Mouse (Mus musculus) erythroblast, embryonic 14.5 days (primary cell): ENCODE measurements around the gene Ubxn1. TPM values are rescaled to one million over a fixed set of nuclear protein-coding genes. Genes with fewer than 3 reads are reported as not detected.
"Not testable (repeated sequence)": the region's sequence is repeated elsewhere in the genome, so short reads cannot be mapped to it uniquely, and the experiment has no call there.

ENCODE experiments used
- H3K27me3 ChIP-seq: 2 replicates; pipeline ENCODE4 v1.6.1; 2012; ENCODE audit warnings: inconsistent platforms; ENCODE audit not compliant: control insufficient read depth
- H3K36me3 ChIP-seq: 2 replicates; pipeline ENCODE4 v1.6.1; 2012; ENCODE audit warnings: mild to moderate bottlenecking, inconsistent platforms; ENCODE audit not compliant: control insufficient read depth
- H3K4me1 ChIP-seq: 2 replicates; pipeline ENCODE4 v1.6.1; 2012; ENCODE audit warnings: inconsistent platforms; ENCODE audit not compliant: control insufficient read depth
- H3K4me3 ChIP-seq: replicated peaks from 2 replicates; pipeline ENCODE3; 2012; ENCODE audit warnings: moderate library complexity, mild to moderate bottlenecking, inconsistent platforms
- H3K9me3 ChIP-seq: 2 replicates; pipeline ENCODE4 v1.6.1; 2012; ENCODE audit warnings: low read length, inconsistent platforms, mixed read lengths; ENCODE audit not compliant: control insufficient read depth
- GATA1 ChIP-seq: IDR thresholded peaks from 2 replicates; pipeline ENCODE4 v1.6.1; 2012; ENCODE audit warnings: low read length, inconsistent platforms, mixed read lengths
- TAL1 ChIP-seq: IDR thresholded peaks from 3 replicates; pipeline ENCODE4 v1.6.1; 2012; ENCODE audit warnings: low read length, inconsistent platforms, mixed read lengths
- polyA plus RNA-seq: library from polyadenylated mRNA; stranded (reverse); fragments of >175 nt; gene quantifications from 2 replicates; pipeline ENCODE4 v1.2.3, GENCODE M21; 2012

Ubxn1 gene
- polyA plus RNA-seq, 1 experiment = 19.4 TPM

DNA sequence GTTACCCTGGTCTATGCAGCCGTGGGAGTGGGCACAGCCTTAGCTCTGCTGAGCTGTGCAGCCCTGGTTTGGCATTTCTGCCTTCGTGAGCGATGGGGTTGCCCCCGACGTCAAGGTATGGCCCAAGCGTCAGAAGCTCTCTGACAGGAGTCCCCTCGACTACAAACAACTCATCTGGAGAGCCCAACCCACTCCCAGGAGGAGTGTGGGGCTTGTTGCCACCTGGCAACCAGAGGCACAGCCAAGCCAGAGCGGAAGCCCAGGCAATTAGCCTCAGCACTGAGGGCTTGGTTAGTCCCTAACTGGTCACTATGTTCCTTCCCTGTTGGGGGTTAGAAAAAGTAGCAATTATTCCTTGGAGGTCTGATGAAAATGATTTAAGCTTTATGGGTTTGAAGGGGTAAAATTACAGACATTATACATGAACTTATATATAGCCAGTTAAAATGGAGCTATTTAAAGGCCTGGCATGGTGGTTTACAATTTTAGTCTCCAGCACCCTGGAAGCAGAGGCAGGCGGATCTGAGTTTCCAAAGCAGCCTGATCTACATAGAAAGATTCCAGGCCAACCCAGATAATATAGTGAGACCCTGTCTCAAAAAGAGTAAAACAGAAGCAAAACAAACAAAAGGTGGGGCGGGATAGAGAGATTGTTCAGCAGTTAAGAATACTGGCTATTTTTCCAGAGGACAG lies 18.9 kb upstream of the Ubxn1 start:
- Histone ChIP-seq H3K9me3 (no peaks in the 10 kb centered on the region), H3K36me3 (peaks cover 15% of the 10 kb centered on the region), H3K27me3 (peaks cover 11% of the 10 kb centered on the region), H3K4me3 (no peak overlapping the region), H3K4me1 (peaks cover 8% of the 10 kb centered on the region)
- TF ChIP-seq GATA1 (no peak), TAL1 (no peak)

DNA sequence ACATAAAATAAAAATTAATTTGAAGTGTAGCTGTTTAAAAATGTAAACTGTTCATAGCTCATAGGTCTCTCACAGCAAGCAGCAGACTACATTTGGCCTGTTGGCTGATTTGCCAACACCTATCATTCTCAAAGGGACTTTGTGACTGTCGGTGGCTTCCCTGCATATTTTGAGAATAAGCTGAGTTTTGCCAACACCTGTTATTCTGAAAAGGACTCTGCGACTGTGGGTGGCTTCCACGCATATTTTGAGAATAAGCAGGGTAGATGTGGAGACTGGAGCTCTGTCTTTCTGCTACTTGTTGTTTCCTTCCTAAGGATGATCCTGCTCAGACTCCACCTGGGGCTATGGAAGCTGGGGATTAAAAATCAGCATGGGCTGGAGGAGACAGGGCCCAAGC lies 18.2 kb upstream of the Ubxn1 start:
- H3K27me3 ChIP-seq = peaks cover 11% of the 10 kb centered on the region
- H3K4me3 ChIP-seq = no peak overlapping the region
- peaks cover 7% of the 10 kb centered on the region for H3K36me3 ChIP-seq
- H3K9me3 ChIP-seq = no peaks in the 10 kb centered on the region
- no peak for TF ChIP-seq GATA1
- no peak for TF ChIP-seq TAL1
- H3K4me1 ChIP-seq = peaks cover 8% of the 10 kb centered on the region

DNA sequence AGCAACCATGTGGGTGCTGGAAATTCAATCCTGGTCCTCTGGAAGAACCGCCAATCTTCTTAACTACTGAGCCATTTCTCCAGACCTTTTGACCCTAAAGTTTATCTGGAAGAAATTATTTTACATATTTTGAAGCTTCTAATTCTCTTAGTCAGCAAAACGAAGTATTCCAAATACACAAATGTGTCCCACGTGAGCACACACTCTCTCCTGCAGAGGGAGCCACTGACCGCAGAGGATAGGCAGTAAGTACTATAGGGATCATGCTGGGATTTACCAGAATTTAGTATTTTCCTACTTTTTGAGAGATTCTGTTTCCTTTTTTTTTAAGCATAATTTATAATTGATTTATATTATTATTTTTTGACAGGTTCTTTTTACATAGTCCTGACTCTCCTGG lies 13.6 kb upstream of the Ubxn1 start:
- 0 out of 2 replicates have a peak, but pooled peaks cover 2% of the 10 kb centered on the region for H3K27me3 ChIP-seq
- no peak overlapping the region for H3K4me3 ChIP-seq
- no peaks in the 10 kb centered on the region for H3K9me3 ChIP-seq
- TF ChIP-seq TAL1 (no peak), GATA1 (no peak)
- H3K36me3 ChIP-seq = no peaks in the 10 kb centered on the region
- H3K4me1 ChIP-seq = no peaks in the 10 kb centered on the region

DNA sequence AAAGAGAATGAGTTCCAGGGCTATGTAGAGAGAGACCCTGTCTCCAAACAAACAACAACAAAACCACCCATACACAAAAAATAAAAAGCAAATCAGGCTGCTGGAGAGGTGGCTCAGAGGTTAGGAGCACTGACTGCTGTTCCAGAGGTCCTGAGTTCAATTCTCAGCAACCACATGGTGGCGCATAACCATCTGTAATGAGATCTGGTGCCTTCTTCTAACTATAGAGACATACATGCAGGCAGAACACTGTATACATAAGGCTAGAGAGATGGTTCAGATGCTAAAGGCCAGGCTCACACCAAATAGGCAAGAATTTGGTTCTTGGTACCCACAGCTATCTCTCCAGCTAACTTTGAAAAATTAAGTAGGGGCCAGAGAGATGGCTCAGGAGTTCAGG lies 12.3 kb upstream of the Ubxn1 start:
- H3K9me3 ChIP-seq = no peaks in the 10 kb centered on the region
- H3K36me3 ChIP-seq = no peaks in the 10 kb centered on the region
- no peaks in the 10 kb centered on the region for H3K4me1 ChIP-seq
- 0 out of 2 replicates have a peak, but pooled peaks cover 2% of the 10 kb centered on the region for H3K27me3 ChIP-seq
- no peak overlapping the region for H3K4me3 ChIP-seq
- TF ChIP-seq TAL1 (no peak), GATA1 (no peak)

DNA sequence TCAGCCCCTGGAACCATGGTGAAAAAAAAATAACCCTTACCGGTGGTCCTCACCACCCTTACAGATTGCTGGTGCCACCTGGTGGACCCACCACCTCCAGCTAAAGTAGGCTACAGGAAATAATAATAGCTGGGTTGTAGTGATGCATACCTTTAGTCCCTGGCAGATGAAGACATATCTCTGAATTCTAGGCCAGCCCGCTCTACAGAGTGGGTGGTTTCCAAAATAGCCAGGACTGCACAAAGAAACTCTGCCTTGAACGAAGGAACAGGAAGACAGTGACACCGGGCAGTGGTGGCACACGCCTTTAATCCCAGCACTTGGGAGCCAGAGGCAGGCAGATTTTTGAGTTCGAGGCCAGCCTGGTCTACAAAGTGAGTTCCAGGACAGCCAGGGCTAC lies 7.0 kb upstream of the Ubxn1 start:
- no peaks in the 10 kb centered on the region; the same call in 1 of the 2 replicates for H3K4me1 ChIP-seq
- H3K27me3 ChIP-seq = no peaks in the 10 kb centered on the region
- H3K9me3 ChIP-seq = no peaks in the 10 kb centered on the region
- H3K4me3 ChIP-seq = no peak overlapping the region
- no peak for TF ChIP-seq TAL1
- no peak for TF ChIP-seq GATA1
- H3K36me3 ChIP-seq = no peaks in the 10 kb centered on the region

DNA sequence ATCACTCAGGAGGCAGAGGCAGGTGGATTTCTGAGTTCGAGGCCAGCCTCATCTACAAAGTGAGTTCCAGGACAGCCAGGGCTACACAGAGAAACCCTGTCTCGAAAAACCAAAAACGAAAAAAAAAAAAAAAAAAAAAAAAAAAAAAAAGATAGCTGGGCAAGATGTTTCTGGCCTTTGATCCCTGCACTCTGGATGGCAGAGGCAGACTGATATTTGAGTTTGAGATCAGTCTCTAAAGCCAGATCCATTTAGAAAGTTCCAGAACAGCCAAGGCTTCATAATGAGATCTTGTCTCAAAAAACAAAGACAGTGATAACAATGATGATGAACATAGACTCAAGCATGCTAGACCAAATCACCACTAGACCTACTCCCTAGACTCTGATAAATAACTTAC lies 915 bp upstream of the Ubxn1 start:
- H3K36me3 ChIP-seq = peaks cover 31% of the 10 kb centered on the region
- not testable (repeated sequence) for H3K27me3 ChIP-seq, H3K9me3 ChIP-seq
- peak overlapping the region; percentile 90 for H3K4me3 ChIP-seq
- H3K4me1 ChIP-seq = peaks cover 45% of the 10 kb centered on the region

DNA sequence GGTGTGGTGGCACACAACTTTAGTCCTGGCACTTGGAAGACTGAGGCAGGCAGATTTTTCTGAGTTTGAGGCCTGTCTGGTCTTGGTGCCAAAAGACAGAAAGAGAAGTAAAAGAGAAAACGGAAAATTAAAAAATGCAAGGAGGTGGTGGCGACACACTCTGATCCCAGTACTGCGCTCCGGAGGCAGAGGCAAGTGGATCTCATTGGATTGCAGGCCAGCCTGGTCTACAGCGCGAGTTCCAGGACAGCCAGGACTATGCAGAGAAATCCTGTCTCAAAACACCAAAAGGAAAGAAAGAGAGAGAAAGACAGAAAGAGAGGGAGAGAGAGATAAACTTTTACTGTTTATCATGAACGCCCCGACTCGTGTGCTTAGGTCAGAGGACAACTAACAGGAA lies 458 bp upstream of the Ubxn1 start:
- Histone ChIP-seq H3K9me3 (no peaks in the 10 kb centered on the region), H3K27me3 (no peaks in the 10 kb centered on the region), H3K36me3 (peaks cover 36% of the 10 kb centered on the region), H3K4me3 (peak overlapping the region; percentile 90), H3K4me1 (peaks cover 45% of the 10 kb centered on the region)
- TF ChIP-seq GATA1 (no peak), TAL1 (no peak)

DNA sequence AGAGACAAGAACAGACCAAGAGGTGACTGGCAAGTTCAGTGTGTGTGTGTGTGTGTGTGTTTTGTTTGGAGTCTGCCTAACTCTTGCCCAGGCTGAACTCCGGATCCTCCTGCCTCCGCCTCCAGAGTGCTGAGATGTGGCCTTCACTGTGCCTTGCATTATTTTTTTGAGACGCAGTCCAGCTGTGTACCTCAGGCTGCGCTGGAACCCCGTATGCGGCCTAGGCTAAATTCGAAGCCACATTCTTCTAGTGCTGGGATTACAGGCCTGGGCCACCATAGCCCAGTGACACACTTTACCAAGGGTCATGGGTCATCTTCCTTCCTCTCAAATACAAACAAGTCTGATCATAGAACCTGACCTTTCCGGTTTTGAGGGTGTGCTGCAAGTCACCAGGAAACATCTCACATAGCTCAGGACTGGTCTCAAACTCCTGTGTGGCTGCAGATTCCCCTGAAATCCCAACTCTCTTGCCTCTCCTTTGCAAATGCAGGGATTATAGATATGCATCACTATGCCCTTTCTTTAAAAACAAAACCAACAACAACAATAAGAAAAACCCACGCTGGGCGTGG lies 1.1 kb downstream of the Ubxn1 start:
- Histone ChIP-seq H3K4me1 (peaks cover 45% of the 10 kb centered on the region), H3K36me3 (peaks cover 49% of the 10 kb centered on the region), H3K9me3 (no peaks in the 10 kb centered on the region), H3K27me3 (no peaks in the 10 kb centered on the region), H3K4me3 (peak overlapping the region; percentile 90)
- no peak for TF ChIP-seq TAL1

DNA sequence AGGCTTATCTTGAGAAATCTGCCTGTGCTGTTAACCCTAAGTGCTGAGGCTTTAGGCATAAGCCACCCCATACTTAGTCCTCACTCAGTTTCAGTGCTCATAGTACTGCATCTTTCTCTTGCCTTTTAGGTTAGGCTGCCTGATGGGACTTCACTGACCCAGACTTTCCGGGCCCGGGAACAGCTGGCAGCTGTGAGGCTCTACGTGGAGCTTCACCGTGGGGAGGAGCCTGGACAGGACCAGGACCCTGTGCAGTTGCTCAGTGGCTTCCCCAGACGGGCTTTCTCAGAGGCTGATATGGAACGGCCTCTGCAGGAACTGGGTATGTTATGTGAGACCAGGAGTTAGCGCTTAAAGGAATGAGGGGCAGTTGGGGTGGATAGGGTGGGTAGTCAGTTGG lies 3.7 kb downstream of the Ubxn1 start:
- Histone ChIP-seq H3K36me3 (peaks cover 65% of the 10 kb centered on the region), H3K9me3 (no peaks in the 10 kb centered on the region), H3K27me3 (no peaks in the 10 kb centered on the region), H3K4me3 (no peak overlapping the region), H3K4me1 (peaks cover 54% of the 10 kb centered on the region)
- no peak for TF ChIP-seq GATA1
- TF ChIP-seq TAL1 = no peak
